Mouse (Mus musculus) regulatory T cell (primary cell): Measurements from ENCODE around the gene Chst3.
"Not testable (repeated sequence)": the region's sequence is repeated elsewhere in the genome, so short reads cannot be mapped to it uniquely, and the experiment has no call there.

Source experiments
- in situ Hi-C: fragments of 300-600 bp; cut with MboI, MseI; formaldehyde crosslinking; loops from one replicate; pipeline ENCODE4 v1.15.1; 2025; ENCODE audit warnings: high pct_unique_total_duplicates

Chst3 gene

GRCm38 (mm10) chr10:60162184-60162972, 56.7 kb downstream of the Chst3 start:
- in situ Hi-C loops = not testable (repeated sequence)

- in situ Hi-C loops = not testable (repeated sequence)
Observed at GRCm38 (mm10) chr10:60161397-60161796, 57.7 kb downstream of the Chst3 start.

DNA sequence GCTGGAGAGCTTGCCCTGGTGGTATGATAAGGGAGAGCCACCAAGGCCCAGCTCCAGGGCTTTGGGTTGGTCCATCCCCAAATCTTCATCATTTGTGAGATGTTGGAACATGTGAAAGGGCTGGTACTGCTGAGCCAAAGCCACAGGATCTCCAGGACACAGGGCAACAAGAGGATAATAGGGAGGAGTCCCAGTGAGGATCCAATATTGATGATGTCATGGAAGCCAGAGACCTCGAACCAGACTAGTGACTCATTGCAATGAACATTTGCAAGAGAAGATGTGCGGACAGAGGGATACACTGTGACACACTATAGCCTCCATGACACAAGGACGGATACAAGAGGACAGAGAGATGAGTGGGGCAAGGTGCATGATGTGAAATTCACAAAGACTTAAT, 60.9 kb downstream of the Chst3 start:
- in situ Hi-C loops = loop anchor here (5.0 kb wide), 1 partner anchor 79 kb away; no protein-coding TSS in a partner anchor

DNA sequence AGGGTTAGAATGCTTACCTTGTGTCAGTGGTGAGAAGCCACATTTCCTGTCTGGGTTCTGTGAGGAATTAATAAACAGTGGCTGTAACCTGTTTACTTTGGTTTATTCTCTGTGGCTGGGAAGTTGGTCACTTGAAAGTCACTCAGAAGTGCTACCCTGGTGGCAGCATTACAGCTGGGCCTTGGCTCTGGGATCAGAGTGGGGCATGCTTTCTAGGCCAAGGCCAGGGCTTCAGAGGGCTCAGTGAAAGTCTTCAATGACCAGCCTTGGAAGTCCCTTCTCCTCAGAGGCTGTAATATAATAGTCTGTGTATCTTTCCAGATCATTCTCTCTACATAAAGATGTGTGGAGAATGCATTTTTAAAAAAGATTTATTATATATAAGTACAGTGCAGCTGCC, 63.0 kb downstream of the Chst3 start:
- in situ Hi-C loops = loop anchor here (5.0 kb wide), 1 partner anchor 81 kb away; no protein-coding TSS in a partner anchor

DNA sequence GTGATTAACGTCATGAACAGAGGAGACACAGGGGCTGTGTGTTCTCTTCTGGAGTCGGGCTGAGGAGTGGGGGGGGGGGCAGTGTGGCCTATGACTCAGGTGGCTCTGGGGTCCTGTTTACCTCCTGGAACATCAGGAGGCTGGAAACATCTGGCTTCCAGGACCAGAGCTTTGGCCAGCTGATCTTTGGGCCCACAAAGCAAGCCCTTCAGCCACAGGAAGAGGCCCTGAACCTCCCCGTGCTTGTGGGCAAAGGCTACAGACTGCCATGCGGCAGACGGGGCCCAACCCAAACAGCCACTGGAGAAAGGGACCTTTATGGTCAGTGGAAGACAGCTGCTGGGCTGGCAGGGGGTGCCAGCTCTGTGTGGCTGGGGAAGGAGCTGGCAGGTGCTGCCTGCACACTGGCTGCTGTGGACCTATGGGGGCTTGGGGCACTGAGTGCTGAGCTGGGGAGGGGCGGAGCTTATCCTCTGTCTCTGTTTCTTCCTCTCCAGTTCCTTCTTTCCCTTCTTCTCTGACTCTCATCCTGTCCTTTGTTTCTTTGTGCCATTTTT, 67.9 kb downstream of the Chst3 start:
- in situ Hi-C loops = no loop called here

DNA sequence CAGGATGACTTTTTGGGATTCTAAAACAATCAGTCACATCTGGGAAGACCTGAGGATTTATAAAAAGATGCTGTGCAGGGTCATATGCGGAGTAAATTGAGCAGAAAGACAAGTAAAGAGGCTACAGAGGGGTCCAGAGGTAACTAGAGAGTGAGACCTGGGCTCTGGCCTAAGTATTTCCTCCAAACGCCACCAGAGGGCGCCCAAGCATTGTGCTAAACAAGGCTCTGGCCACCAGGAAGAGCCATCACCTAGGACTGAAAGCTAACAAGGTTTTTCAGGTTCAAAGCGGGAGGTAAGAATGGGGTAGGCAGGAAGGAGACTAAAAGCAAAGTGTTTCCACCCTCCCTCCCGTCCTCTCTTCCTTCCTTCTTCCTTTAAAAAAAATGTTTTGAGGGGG, 71.0 kb downstream of the Chst3 start:
- in situ Hi-C loops = loop anchor here (5.0 kb wide), 1 partner anchor 39 kb away; no protein-coding TSS in a partner anchor

DNA sequence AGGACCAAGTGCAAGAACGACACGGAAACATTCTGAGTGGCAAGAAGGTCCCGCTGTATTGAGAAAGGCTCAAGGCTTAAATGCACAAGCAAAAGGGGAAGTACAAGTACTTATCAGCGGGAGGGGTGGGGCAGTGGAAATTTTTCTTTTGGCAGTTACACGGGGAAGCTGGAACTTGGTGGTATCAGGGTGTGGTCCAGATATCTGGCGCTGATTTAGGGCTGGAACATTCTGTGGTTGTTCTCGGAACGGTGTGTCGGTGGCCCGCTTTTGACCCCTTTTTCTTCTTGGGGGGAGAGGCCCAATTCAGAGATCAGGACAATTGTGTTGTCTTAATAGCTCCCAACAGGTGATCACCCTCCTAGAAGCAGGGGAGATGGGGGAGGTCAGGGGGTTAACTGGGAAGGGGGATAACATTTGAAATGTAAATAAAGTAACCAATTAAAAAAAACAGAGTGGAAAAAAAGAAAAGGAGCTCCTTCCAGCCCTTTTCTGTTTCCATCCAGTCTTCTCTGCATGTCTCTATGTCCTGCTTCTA, 71.5 kb downstream of the Chst3 start:
- in situ Hi-C loops = loop anchor here (5.0 kb wide), 1 partner anchor 40 kb away; no protein-coding TSS in a partner anchor

GRCm38 (mm10) chr10:60141656-60142160, 77.4 kb downstream of the Chst3 start:
- in situ Hi-C loops = no loop called here

DNA sequence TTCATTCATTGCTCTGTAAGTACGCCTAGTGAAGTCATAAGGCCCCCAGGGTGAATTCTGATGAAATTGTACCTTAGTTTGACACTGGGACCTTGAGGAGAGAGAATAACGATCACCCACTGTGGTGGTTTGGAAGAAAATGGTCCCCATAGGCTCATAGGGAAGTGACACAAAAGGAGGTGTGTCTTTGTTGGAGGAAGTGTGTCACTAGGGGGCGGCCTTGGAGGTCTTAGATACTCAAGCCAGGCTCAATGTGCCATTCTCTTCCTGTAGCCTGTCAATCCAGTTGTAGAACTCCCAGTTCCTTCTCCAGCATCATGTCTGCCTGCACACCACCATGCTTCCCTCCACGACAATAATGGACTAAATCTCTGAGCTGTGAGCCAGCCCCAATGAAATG, 78.3 kb downstream of the Chst3 start:
- in situ Hi-C loops = no loop called here

DNA sequence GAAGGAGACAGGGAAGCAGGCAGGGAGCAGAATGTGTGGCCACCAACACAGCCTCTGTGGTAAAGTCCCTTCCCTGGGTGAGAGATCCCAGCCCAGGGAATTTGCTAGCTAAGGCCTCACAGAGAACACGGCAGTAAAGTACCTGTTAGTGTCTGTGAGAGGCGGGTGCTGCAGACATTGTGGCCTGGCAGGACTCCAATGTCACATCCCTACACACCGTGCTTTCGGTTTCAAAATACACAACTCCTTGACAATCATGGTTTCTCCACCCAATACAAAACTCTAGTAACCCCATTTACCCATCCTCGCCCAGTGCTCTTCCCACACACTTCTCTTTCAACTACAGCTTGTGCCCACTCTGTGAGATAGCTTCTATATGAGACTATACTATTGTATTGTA, 80.4 kb downstream of the Chst3 start:
- in situ Hi-C loops = no loop called here

GRCm38 (mm10) chr10:60136935-60137334, 82.1 kb downstream of the Chst3 start:
- in situ Hi-C loops = no loop called here

GRCm38 (mm10) chr10:60136010-60136409, 83.0 kb downstream of the Chst3 start:
- in situ Hi-C loops = not testable (repeated sequence)

GRCm38 (mm10) chr10:60134201-60134600, 84.9 kb downstream of the Chst3 start:
- in situ Hi-C loops = no loop called here

DNA sequence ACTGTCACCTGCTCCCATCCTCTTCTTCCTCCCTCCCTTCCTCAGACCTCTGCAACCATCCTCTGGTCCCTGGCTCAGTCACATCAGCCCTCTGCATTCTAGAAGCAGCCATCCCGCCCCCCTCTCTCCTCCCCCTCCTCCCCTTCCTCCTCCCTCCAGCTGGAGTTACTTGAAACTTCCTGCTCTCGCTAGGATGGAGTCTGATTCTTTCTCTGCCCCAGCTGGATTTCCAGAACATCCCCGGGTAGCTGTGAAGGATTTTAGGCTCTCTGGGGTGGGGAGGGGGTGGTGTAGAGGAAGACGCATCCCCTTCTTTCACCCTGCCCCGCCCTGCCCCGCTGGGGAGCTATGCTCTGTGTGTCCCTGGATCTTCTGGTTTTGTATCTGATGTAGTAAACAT, 85.6 kb downstream of the Chst3 start:
- in situ Hi-C loops = no loop called here
